Comparison of ENCODE assay signal across 8 mouse cellular contexts in genomic region chr4:62360088-62360804, GRCm38 (mm10). TPM values are rescaled to one million over a fixed set of nuclear protein-coding genes. Genes with fewer than 3 reads are reported as not detected.
DNase-seq lines count a peak whose midpoint lies in the region; ATAC-seq and TF ChIP-seq lines count a peak whose summit lies in the region.

Gene Fkbp15, minus strand, starts transcription at chr4:62360548.
Gene Slc31a1, plus strand, starts transcription at chr4:62360727.

- peak; percentile 100 for ATAC-seq in heart, embryonic 15.5 days (replicated peaks; ENCODE audit: insufficient number of reproducible peaks, insufficient read depth, low FRiP score, low read depth)
- peak; percentile 99 for ATAC-seq in liver, embryonic 14.5 days (ENCODE audit: insufficient read depth)
- ATAC-seq in neural tube, embryonic 11.5 days (ENCODE audit: insufficient read depth, low FRiP score, low TSS enrichment), result peak; percentile 100
- peak; percentile 100 for ATAC-seq in stomach, postnatal 0 days (ENCODE audit: low FRiP score, low TSS enrichment)

- no peaks in the 10 kb centered on the region for H3K36me3 ChIP-seq in forebrain, embryonic 10.5 days (replicated peaks)
- H3K36me3 ChIP-seq in heart, embryonic 15.5 days, result no peaks in the 10 kb centered on the region
- peaks cover 6% of the 10 kb centered on the region; the same call in 1 of the 2 replicates for H3K36me3 ChIP-seq in liver, embryonic 14.5 days (replicated peaks; ENCODE audit: control insufficient read depth, insufficient read depth, low read depth)
- H3K36me3 ChIP-seq in neural tube, embryonic 11.5 days (ENCODE audit: control insufficient read depth, insufficient read depth, low read length), result no peaks in the 10 kb centered on the region
- no peaks in the 10 kb centered on the region for H3K36me3 ChIP-seq in stomach, postnatal 0 days (ENCODE audit: control insufficient read depth, insufficient read depth, low read length)

- peak within 1 kb of the TSS; percentile 70 for H3K4me2 ChIP-seq in heart, embryonic 15.5 days
- peak within 1 kb of the TSS; percentile 96 for H3K4me2 ChIP-seq in liver, embryonic 14.5 days (ENCODE audit: low read depth)
- H3K4me2 ChIP-seq in neural tube, embryonic 11.5 days (ENCODE audit: low read depth), result peak within 1 kb of the TSS; percentile 67
- peak within 1 kb of the TSS; percentile 77 for H3K4me2 ChIP-seq in stomach, postnatal 0 days (replicated peaks; ENCODE audit: low read depth)

- H3K4me1 ChIP-seq in forebrain, embryonic 10.5 days, result peaks cover 24% of the 10 kb centered on the region
- H3K4me1 ChIP-seq in heart, embryonic 15.5 days (replicated peaks), result peaks cover 17% of the 10 kb centered on the region
- H3K4me1 ChIP-seq in liver, embryonic 14.5 days (replicated peaks; ENCODE audit: control insufficient read depth in 2 of 2, insufficient read depth in 2 of 2, low read length in 1 of 2), result peaks cover 7 to 13% of the 10 kb centered on the region in 2 experiments
- H3K4me1 ChIP-seq in neural tube, embryonic 11.5 days (ENCODE audit: control insufficient read depth, insufficient read depth, low read length), result peaks cover 7% of the 10 kb centered on the region; the same call in 1 of the 2 replicates
- no peaks in the 10 kb centered on the region; the same call in 1 of the 2 replicates for H3K4me1 ChIP-seq in stomach, postnatal 0 days (replicated peaks; ENCODE audit: control insufficient read depth, insufficient read depth)

- H3K9me3 ChIP-seq in forebrain, embryonic 10.5 days, result no peaks in the 10 kb centered on the region
- no peaks in the 10 kb centered on the region for H3K9me3 ChIP-seq in heart, embryonic 15.5 days (replicated peaks)
- H3K9me3 ChIP-seq in liver, embryonic 14.5 days (ENCODE audit: control insufficient read depth, low read length), result no peaks in the 10 kb centered on the region
- H3K9me3 ChIP-seq in neural tube, embryonic 11.5 days (ENCODE audit: control insufficient read depth, low read length), result no peaks in the 10 kb centered on the region
- no peaks in the 10 kb centered on the region for H3K9me3 ChIP-seq in stomach, postnatal 0 days (ENCODE audit: control insufficient read depth, low read length)

- no peak for TF ChIP-seq EP300 in liver, embryonic 14.5 days (IDR thresholded peaks at IDR 0.05; ENCODE audit: low read depth)
- TF ChIP-seq EP300 in stomach, postnatal 0 days (optimal IDR thresholded peaks at IDR 0.05), result no peak

- no peaks in the 10 kb centered on the region for H3K27me3 ChIP-seq in forebrain, embryonic 10.5 days (ENCODE audit: poor library complexity, severe bottlenecking)
- no peaks in the 10 kb centered on the region for H3K27me3 ChIP-seq in heart, embryonic 15.5 days
- H3K27me3 ChIP-seq in liver, embryonic 14.5 days (ENCODE audit: control insufficient read depth, insufficient read depth, low read length), result no peaks in the 10 kb centered on the region
- no peaks in the 10 kb centered on the region for H3K27me3 ChIP-seq in neural tube, embryonic 11.5 days (ENCODE audit: control insufficient read depth, insufficient read depth, low read length)
- H3K27me3 ChIP-seq in stomach, postnatal 0 days (ENCODE audit: control insufficient read depth, insufficient read depth, low read length), result no peaks in the 10 kb centered on the region

- peak within 1 kb of the TSS; percentile 75 for H3K9ac ChIP-seq in heart, embryonic 15.5 days
- peak within 1 kb of the TSS; percentile 85 for H3K9ac ChIP-seq in liver, embryonic 14.5 days (replicated peaks)
- peak within 1 kb of the TSS; percentile 59 for H3K9ac ChIP-seq in neural tube, embryonic 11.5 days (ENCODE audit: low read length)
- peak within 1 kb of the TSS; percentile 81 for H3K9ac ChIP-seq in stomach, postnatal 0 days (ENCODE audit: low read length)

- peak within 1 kb of the TSS; percentile 63 for H3K4me3 ChIP-seq in forebrain, embryonic 10.5 days
- H3K4me3 ChIP-seq in heart, embryonic 15.5 days, result peak within 1 kb of the TSS; percentile 70
- H3K4me3 ChIP-seq in liver, embryonic 14.5 days (ENCODE audit: insufficient read depth in 1 of 2, low read depth in 2 of 2, low read length in 2 of 2), result peak within 1 kb of the TSS; percentile 89 to 90
- peak within 1 kb of the TSS; percentile 75 for H3K4me3 ChIP-seq in neural tube, embryonic 11.5 days (ENCODE audit: low read depth, low read length)
- peak within 1 kb of the TSS; percentile 84 for H3K4me3 ChIP-seq in stomach, postnatal 0 days (ENCODE audit: low read depth, low read length)

- peak; percentile 92 to 94 for DNase-seq in CD8-positive naive resting alpha-beta T cell, adult 2 months (ENCODE audit: low read depth in 2 of 2, low spot score in 2 of 2)
- peak; percentile 95 for DNase-seq in c-Kit-positive CD71-negative TER-119-negative erythroid progenitor cells, embryonic 14.5 days (ENCODE audit: low read depth)
- peak; percentile 99 for DNase-seq in forebrain, embryonic 10.5 days (ENCODE audit: extremely low spot score, low spot score)
- peak; percentile 96 to 99 for DNase-seq in kidney, postnatal 25 days
- DNase-seq in liver, embryonic 14.5 days (ENCODE audit: low read depth in 3 of 3, low spot score in 3 of 3), result peak; percentile 98 to 99 (median 99)
- DNase-seq in neural tube, embryonic 11.5 days (ENCODE audit: low spot score), result peak; percentile 97
- DNase-seq in stomach, postnatal 0 days (ENCODE audit: low spot score), result peak; percentile 98

- under 1% methylated on average over 51 of the region's 51 CpGs for WGBS in forebrain, embryonic 10.5 days
- WGBS in heart, embryonic 15.5 days, result under 1% methylated on average over 51 of the region's 51 CpGs
- under 1% methylated on average over 51 of the region's 51 CpGs for WGBS in liver, embryonic 14.5 days (ENCODE audit: insufficient replicate concordance)
- under 1% methylated on average over 51 of the region's 51 CpGs for WGBS in neural tube, embryonic 11.5 days
- WGBS in stomach, postnatal 0 days, result under 1% methylated on average over 46 of the region's 51 CpGs

- H3K27ac ChIP-seq in forebrain, embryonic 10.5 days, result peak within 1 kb of the TSS; percentile 89
- peak within 1 kb of the TSS; percentile 83 for H3K27ac ChIP-seq in heart, embryonic 15.5 days
- H3K27ac ChIP-seq in liver, embryonic 14.5 days, result peak within 1 kb of the TSS; percentile 75
- H3K27ac ChIP-seq in neural tube, embryonic 11.5 days (ENCODE audit: low read depth, low read length), result 0 out of 2 replicates have a peak within 1 kb of the TSS, but pooled peaks have one; percentile 4
- peak within 1 kb of the TSS; percentile 80 for H3K27ac ChIP-seq in stomach, postnatal 0 days (replicated peaks)

- no peak; the same call in 1 of the 2 replicates for TF ChIP-seq CTCF in liver, embryonic 14.5 days (IDR thresholded peaks at IDR 0.05; ENCODE audit: low read depth)
- TF ChIP-seq CTCF in stomach, postnatal 0 days (IDR thresholded peaks at IDR 0.05; ENCODE audit: low read depth), result peak; percentile 24; the same call in 1 of the 2 replicates

RNA-seq across cellular contexts. Expression of gene Fkbp15, which starts in this region (rescaled TPM):
- 18.1 and 18.5 TPM in 2 replicates for polyA plus RNA-seq in forebrain, embryonic 10.5 days (2016; fragmentation: Nextera tagmentation; extraction: Ambion mirVana)
- polyA plus RNA-seq in heart, embryonic 15.5 days (2015; fragmentation: Nextera tagmentation; extraction: Ambion mirVana), result 15.2 and 19.6 TPM in 2 replicates
- polyA plus RNA-seq in liver, embryonic 14.5 days (2012; rRNA removed), result 7.4 and 9.6 TPM in 2 replicates
- polyA plus RNA-seq in liver, embryonic 14.5 days (2014; fragmentation: Nextera tagmentation; extraction: Ambion mirVana), result 9.7 and 11.2 TPM in 2 replicates
- 21.0 and 22.1 TPM in 2 replicates for polyA plus RNA-seq in neural tube, embryonic 11.5 days (2014; fragmentation: Nextera tagmentation; extraction: Ambion mirVana)
- polyA plus RNA-seq in stomach, postnatal 0 days (2015; fragmentation: Nextera tagmentation; extraction: Ambion mirVana), result 15.0 and 16.2 TPM in 2 replicates

RNA-seq across cellular contexts. Expression of gene Slc31a1, which starts in this region (rescaled TPM):
- 54.9 and 55.1 TPM in 2 replicates for polyA plus RNA-seq in forebrain, embryonic 10.5 days (2016; fragmentation: Nextera tagmentation; extraction: Ambion mirVana)
- polyA plus RNA-seq in heart, embryonic 15.5 days (2015; fragmentation: Nextera tagmentation; extraction: Ambion mirVana), result 34.9 and 41.0 TPM in 2 replicates
- 17.3 and 22.4 TPM in 2 replicates for polyA plus RNA-seq in liver, embryonic 14.5 days (2012; rRNA removed)
- 36.6 and 41.3 TPM in 2 replicates for polyA plus RNA-seq in liver, embryonic 14.5 days (2014; fragmentation: Nextera tagmentation; extraction: Ambion mirVana)
- 46.0 and 48.5 TPM in 2 replicates for polyA plus RNA-seq in neural tube, embryonic 11.5 days (2014; fragmentation: Nextera tagmentation; extraction: Ambion mirVana)
- 51.4 and 55.0 TPM in 2 replicates for polyA plus RNA-seq in stomach, postnatal 0 days (2015; fragmentation: Nextera tagmentation; extraction: Ambion mirVana)

Comparison
In these comparisons a context has a peak if more than half of its experiments do, and no peak if none do; other contexts are left out.
1. Peak in every context shown above with its lines: DNase-seq, ATAC-seq, H3K4me3 ChIP-seq and H3K27ac ChIP-seq.
2. H3K27ac ChIP-seq: peak in every context shown above with its lines; median percentile 89 in forebrain, embryonic 10.5 days; 83 in heart, embryonic 15.5 days; 80 in stomach, postnatal 0 days; 75 in liver, embryonic 14.5 days; 4 in neural tube, embryonic 11.5 days.